Mouse (Mus musculus): ENCODE results near the gene Acadvl. TPM values are rescaled to one million over a fixed set of nuclear protein-coding genes. Genes with fewer than 3 reads are reported as not detected.

The Acadvl gene
- total RNA-seq (2021) (100 to 1,000 TPM; 426 to 754 TPM), polyA plus RNA-seq (2012; rRNA removed) (171 and 186 TPM in 2 replicates)
- long read RNA-seq, transcript Acadvl-201 (19 exons, 2,020 nt) = minor isoform, 8 of 763 reads
- long read RNA-seq, transcript Acadvl-202 (20 exons, 2,168 nt) = major isoform, 679 of 763 reads
- long read RNA-seq, partial matches to known transcripts = 47 of 763 reads
- long read RNA-seq, other reads (novel, unspliced or antisense) = 28 of 763 reads

DNA sequence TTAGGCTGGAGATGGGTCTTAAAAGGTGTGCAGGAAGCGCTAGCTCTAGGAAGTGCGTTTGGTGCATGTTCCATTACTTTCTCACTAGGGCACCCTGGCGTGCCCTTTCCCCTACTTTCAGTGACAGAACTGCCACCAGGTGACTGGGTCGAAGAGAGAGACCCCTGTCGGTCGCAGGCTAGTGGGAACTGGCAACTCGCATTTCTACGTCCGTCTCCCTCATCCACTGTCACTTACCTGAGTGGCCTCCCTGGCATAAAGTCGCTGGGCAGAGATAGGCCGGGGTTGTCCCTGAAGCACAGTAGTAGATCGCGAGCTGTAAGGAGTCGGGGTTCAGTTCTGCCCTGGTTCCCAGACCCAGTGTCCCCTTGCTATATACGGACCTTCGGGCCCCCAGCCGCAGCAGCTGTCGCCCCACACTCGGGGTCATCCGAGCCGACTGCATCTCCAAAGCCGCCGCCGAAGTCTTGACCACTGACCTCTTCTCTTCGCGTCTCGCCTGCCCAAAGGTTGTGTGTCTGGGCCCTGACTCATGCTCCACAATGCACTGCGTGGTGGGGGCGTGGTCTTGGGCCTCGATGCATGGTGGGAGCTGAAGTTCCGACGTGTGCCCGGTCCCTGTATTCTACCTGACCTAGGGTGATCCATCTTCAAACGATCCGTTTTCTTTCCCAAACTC, at the start of gene Acadvl:
Gene Acadvl, minus strand, starts transcription at position 532 of the 679 bp plus-strand sequence.
- peak; percentile 95 for DNase-seq

DNA sequence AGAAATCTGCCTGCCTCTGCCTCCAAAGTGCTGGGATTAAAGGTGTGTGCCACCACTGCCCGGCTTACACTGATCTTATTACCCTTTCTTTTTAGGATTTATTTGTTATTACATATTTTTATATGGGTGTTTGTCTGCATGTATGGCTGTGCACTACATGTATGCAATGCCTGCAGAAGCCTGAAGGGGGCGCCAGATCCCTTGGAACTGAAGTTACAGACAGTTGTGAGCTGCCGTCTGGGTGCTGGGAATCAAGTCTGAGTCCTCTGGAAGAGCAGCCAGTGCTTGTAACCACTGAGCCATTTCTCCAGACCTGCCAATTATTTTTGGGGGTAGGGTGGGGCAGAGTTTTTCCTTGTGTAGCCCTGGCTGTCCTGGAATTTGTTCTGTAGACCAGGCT, 47.8 kb upstream of the Acadvl start:
- DNase-seq = no peak

GRCm38 (mm10) chr11:70059930-70060329, 44.7 kb upstream of the Acadvl start:
- no peak for DNase-seq

DNA sequence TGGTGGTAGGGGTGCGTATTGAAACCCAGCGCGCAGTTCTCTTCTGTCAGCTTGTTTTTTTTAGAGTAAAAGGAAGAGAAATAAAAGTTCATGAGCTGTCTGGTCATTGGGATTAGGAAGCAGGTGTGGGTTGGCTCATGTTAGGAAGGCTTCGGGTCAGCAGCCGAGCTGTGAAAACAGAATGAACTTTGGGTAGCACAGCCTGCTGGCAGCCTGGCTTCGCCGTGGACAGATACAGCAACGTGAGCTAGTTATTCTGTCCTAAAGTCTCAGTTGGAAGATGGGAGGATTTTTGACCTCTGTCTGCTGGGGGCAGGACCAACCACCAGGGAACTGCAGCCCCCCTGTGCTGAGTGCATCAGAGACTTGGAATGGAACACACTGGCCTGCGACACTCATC, 42.6 kb upstream of the Acadvl start:
- no peak for DNase-seq

DNA sequence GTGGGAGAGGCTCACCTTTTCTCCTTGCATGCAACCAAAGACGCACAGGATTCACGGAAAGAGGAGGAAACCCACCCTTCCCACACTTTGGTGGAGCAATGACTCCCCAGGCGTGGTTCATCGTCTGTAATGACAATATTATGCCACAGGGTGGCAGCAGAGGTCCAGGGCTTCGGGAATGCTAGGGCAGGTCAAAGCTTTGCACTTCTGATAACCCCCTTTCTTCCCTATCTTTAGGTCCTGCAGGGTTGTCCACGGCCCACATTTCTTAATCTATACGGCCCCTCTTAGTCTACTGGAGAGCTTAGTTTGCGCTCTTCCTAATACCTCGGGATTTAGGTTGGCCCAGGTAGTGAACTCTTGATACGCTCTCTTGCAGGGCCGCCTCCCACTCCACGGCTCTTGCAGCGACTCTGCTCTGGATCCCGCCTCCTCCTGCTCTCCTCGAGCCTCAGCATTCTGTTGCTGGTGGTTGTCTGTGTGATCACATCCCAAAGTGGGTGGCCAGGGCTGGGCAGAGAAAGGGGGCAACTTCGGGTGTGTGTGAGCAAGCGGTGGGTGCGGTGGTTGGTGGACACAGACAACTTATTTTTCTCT, 40.5 kb upstream of the Acadvl start:
- peak; percentile 75 for DNase-seq

GRCm38 (mm10) chr11:70053898-70054570, 38.8 kb upstream of the Acadvl start, which contains the start of gene Asgr1:
Gene Asgr1, plus strand, starts transcription at chr11:70054085.
- no peak for DNase-seq

- DNase-seq = no peak
Observed at GRCm38 (mm10) chr11:70053156-70053555, 37.9 kb upstream of the Acadvl start.

DNA sequence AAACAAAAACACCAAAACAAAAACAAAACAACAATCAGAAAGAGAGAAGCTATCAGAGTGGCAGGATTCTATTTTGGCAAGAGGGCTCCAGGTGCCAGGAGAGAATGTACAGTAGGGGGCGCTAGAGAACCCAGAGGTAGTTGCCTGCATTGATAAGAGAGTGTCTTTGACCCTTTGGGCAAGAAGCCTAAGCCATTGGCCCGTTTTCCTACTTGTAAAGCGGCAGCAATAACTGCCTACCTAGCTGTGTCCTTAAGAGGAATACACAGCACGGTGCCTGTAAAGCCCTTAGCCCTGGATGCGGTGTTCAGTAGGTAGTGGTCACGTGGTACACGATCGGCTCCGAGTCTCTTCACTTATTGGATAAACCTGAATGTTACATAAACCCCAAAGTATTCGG, 34.6 kb upstream of the Acadvl start:
- DNase-seq = no peak

- no peak for DNase-seq
Observed at GRCm38 (mm10) chr11:70049366-70049765, 34.2 kb upstream of the Acadvl start.

- no peak for DNase-seq
Observed at GRCm38 (mm10) chr11:70045435-70045834, 30.2 kb upstream of the Acadvl start.

DNA sequence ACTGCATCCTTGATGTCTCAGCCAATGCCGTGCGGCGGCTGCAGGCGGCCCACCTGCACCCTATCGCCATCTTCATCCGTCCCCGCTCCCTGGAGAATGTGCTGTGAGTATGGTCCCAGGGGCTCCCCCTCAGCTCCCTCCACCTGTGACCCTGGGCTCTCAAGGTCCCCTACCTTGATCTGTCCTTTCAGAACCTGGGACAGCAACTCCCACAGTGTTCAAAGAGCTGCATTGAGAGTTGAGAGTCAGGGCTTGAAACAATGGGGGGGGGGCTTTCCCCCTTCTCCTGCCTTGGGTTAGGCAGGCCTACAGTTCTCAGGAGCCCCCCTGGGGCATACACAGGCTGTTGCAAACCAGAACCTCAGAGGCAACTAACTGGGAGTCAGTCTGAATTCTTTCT, 28.5 kb upstream of the Acadvl start:
- DNase-seq = no peak

DNA sequence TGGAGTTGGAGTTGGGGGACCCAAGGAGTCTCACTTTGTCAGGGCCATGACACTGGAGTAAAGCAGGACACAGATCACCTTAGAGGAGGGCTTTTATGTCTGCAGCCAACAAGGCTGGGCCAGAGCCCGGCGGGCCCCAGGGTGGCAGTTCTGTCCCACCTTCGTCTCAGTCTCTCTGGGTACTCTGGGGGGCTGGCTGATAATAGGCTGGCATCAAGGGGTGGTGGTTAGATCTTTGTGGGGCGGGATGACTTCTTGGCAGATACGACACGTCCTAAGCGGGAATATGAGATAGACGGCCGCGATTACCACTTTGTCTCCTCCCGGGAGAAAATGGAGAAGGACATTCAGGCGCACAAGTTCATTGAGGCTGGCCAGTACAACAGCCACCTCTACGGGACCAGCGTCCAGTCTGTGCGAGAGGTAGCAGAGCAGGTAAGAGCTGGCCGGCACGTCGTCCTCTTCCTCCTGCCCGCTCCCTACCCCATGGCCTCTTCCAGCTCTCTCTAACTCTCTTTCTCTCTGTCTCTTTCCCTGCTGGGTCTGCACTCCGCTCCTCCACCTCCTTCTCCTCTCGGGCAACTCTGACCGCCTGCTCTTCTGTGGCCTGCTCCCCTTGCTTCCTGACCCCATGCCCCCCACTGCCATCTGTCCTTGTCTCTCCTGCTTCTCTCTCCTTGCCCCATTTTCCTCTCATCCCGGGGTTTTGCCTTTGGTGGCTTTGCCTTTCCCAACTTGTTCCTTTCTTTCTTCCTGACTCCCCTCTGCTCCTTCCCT, 27.3 kb upstream of the Acadvl start:
- no peak for DNase-seq

DNA sequence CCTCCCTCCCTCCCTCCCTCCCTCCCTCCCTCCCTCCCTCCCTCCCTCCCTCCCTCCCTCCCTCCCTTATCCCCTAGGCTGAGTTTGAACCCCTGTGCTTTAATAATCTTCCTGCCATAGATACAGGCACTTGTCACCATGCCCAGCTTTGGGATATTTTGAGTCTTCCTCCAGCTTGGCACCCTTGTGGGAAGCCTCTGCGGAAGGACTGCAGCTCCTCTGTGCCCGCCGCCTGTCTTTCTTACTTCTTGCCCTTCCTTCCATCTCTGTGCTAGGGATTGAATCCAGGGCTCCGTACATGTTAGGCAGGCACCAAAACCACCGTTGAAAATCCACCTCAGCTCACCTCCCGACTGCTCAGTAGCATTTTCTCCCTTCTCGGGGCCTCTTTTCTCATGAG, 25.0 kb upstream of the Acadvl start:
- DNase-seq = no peak

GRCm38 (mm10) chr11:70039631-70040030, 24.4 kb upstream of the Acadvl start:
- no peak for DNase-seq

DNA sequence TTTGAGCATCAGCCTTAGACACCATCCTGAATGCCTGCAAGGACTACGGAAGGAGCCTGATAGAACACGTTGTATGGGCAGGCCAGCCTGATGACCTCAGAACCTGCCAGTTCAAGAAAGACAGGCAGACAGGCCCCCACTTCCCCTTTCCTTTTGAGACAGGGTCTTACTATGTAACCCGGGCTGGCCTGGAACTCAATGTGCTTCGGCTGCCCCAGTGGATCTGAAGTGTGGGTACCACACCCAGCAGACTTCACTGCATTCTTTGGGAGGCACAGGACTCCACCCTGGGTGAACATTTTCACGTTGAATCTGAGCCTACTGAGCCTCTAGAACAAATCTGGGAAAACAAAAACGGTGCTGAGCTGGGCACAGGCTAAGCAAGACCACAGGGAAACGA, 23.0 kb upstream of the Acadvl start:
- DNase-seq = no peak

- DNase-seq = no peak
Observed at GRCm38 (mm10) chr11:70031321-70031670, 16.1 kb upstream of the Acadvl start.

DNA sequence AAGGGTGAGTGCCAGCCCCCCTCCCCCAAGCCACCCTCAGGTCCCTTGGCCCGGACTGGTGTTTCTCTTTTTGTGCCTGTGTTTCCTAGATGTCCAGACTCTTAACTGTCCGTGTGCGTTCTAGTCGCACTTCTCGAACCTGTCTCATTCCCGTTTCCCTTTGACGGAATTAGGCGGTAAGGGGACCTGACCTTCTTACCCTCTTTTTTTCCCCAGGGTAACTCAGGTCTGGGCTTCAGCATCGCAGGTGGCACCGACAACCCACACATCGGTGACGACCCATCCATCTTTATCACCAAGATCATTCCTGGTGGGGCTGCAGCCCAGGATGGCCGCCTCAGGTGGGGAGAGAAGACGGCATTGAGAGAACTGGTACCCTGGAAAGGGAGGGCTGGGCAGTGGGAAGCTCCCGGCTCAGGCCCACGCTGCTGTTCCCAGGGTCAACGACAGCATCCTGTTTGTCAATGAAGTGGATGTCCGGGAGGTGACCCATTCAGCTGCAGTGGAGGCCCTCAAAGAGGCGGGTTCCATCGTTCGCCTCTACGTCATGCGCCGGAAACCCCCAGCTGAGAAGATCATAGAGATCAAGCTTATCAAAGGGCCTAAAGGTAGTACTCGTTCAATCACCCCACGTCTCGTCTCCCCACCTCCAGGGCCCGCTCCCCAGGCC, 15.6 kb upstream of the Acadvl start:
- no peak for DNase-seq

GRCm38 (mm10) chr11:70029829-70030550, 14.8 kb upstream of the Acadvl start:
- no peak for DNase-seq

DNA sequence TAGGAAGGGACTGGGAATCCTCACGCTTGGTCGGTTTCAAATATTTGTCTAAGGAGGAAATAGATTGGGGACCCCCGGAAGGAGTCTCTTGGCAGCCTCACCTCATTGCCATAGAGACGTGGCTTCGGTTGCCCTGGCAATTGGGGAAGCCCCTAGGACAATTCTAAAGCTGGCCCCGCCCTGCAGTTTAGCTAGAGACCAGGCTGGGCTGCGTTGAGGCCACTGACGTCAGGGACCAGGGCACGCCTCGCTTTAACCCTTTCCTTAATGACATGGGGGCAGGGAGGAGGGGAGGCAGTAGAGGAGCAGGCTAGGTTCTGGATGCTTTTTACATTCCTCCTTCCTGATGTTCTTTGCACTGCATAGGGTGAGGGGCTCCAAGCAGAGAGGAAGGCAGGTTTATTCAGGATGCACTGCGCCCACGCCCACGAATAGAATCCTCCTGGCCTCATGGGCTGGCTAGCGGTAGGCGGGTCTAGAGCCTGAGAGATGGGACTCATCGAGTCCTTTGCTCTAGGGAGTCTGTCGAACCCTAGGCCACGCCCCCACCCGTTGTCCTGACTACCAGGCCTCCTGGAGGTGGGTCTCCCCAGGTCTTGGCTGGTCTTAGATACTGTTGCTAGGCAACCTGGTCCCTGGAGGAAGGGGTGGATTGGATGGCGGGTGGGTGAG, 14.1 kb upstream of the Acadvl start:
- DNase-seq = peak; percentile 63

GRCm38 (mm10) chr11:70028401-70029129, 13.4 kb upstream of the Acadvl start:
- DNase-seq = no peak
